Mouse (Mus musculus) cerebellum, postnatal 4 days (tissue): ENCODE data around the gene Nxph3.
A peak's percentile ranks its signal among the peaks of the same experiment; 100 is the strongest.

Experiments
- DNase-seq, 2 experiments: peaks; one replicate each; pipeline ENCODE4 v3.0.0; 2022; ENCODE audit warnings: low spot score in 2 of 2, mixed read lengths in 1 of 2

Nxph3 gene

GRCm38 (mm10) chr11:95514298-95514861 lies at the start of gene Nxph3:
Gene Nxph3, minus strand, starts transcription at chr11:95514570.
- DNase-seq: peak in 1 of 2 experiments; percentile 75

DNA sequence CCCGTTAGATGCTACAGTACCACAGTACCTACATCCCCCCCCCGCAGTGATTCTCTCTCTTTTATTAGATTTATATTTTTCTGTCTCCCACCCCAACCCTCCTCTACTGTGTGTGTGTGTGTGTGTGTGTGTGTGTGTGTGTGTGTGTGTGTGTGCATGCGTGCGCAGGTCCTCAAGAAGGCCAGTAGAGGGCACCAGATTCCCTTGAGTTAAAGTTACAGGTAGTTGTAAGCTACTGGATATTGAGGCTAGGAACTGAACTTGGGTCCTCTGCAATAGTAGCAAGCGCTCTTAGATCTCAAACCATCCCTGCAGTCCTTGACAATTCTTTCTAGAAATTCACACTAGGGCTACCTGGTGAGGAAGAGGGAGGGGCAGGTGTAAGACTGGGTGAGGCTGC lies 49.5 kb upstream of the Nxph3 start:
- DNase-seq: no peak

- peak in 1 of 2 experiments; percentile 37 for DNase-seq
These were observed 46.4 kb upstream of the Nxph3 start for GRCm38 (mm10) chr11:95560773-95561172.

DNA sequence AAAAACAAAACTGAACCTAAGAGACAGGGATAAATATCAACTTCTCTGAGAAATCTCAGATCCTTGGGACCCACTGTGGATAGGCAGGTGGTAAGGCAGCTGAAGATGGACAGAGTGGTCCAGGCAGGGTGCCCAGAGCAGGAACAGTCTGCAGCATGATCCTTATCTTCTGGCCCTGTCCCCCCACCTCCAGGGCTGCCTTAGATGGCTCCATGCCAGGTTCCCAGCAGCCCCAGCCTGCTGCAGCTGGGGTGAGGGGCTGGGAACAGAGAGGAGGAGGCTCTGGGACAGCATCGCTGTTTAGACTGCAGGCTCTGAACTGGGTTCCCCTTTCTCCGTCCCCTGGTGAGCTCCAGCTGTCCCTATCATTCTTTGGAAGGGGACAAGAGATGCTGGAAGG lies 45.4 kb upstream of the Nxph3 start:
- DNase-seq: peak in 1 of 2 experiments; percentile 66

GRCm38 (mm10) chr11:95557719-95558118 lies 43.3 kb upstream of the Nxph3 start:
- DNase-seq: peak in 1 of 2 experiments; percentile 53

DNA sequence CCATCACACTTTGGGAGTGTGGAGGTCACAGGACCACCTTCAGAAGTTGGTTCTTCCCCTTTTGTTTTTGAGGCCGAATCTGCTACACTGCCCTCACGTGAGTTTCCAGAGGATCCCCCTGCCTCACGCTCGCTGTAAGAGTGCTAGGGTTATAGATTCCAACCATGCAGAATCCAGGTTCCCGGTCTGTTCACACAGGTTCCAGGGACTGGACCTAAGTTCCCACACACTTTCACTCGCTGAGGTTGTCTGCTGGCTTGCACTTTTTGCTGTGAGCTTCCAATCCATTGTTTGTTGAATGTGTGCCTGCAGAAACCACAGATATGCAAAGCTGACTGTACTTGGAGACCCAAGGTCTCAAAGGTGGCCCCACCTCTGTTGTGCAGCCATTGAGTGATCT lies 42.7 kb upstream of the Nxph3 start:
- DNase-seq: peak in 1 of 2 experiments; percentile 0

DNA sequence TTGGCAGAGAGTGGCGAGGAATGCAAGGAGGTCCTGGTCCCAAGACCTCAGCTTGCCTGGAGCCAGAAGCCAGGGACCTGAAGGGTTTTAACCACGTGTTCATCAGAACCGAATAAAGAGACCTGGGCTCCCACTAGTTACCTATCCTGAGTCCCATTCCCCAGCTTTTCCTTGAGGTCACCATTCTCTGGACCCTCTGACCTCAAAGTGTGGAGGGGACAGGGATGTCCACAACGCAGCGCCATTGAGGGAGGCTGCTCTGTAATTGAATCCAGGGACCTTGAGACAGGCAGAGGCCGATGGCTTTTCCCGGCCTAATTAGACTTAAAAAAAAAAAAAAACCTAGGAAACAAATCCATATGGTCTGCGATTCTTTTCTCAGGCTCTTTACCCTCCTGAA lies 40.9 kb upstream of the Nxph3 start:
- no peak for DNase-seq

GRCm38 (mm10) chr11:95550301-95551021 lies 36.1 kb upstream of the Nxph3 start:
- no peak for DNase-seq

DNA sequence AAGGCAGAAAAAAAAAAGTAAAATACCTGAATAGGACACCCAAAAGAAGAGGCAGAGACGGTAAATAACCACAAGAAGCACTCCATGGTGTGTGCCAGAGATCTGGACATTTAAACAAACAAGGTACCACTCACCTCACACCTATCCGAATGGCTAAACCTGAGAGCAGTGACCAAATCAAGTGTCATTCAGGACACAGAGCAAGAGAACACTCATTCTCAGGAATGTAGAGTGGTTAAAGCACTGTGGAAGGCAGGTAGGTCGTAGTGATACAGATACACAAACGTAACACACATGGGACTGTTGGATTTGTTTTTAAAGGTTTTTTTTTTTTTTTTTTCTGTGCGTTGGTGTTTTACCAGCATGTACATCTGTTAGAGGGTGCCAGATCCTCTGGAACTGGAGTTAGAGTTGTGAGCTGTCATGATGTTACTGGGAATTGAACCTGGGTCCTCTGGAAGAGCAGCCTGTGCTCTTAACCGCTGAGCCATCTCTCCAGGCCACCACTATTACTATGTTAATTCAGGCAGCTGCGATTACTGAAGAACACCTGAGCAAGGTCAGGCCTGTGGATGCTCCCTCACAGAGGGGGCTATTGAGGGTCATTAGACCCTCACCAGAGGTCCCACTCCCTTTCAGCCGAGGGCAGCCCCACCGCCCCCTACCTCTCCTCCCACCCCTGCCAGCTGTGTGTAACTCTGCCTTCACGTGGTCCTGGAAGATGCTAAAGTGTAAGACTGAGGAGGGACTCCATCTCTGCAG lies 31.8 kb upstream of the Nxph3 start:
- no peak for DNase-seq

GRCm38 (mm10) chr11:95544546-95545327 lies 30.4 kb upstream of the Nxph3 start:
- DNase-seq: no peak

GRCm38 (mm10) chr11:95540637-95541385 lies 26.4 kb upstream of the Nxph3 start:
- DNase-seq: no peak

DNA sequence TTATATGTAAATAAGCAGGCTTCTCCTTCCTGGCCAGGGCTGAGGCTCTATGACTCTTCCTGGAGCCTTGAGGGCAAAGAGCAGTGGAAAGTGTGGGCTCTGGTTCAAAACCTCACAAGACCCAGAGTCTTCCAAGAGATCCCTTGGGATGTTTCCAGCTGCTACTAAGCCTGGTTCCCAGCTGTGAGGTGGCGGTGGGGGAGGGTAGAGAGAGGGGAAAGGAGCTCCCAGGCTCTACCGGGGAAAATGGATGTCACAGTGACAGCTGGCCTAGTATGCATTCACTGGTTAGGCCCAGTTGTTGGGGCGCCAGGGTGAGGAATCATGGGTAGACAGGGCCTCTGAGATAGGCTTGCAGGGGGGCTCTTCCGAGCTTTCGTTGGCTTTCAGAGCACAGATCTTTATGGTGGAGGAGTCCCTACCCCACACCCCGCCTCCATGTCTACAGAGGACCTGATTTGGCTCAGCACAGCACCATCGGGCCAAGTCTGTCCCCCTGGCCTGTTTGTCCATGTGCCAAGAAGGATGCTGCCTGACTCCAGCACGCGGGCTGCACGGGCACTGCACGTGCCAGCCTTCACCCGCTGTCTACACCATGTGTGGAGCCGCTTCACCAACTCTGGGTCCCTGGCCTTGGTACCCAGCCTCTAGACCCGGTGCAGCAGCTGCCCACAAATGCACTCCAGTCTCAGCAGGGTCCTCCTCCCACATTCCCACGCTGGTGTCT lies 24.2 kb upstream of the Nxph3 start:
- peak in 1 of 2 experiments; percentile 64 for DNase-seq

DNA sequence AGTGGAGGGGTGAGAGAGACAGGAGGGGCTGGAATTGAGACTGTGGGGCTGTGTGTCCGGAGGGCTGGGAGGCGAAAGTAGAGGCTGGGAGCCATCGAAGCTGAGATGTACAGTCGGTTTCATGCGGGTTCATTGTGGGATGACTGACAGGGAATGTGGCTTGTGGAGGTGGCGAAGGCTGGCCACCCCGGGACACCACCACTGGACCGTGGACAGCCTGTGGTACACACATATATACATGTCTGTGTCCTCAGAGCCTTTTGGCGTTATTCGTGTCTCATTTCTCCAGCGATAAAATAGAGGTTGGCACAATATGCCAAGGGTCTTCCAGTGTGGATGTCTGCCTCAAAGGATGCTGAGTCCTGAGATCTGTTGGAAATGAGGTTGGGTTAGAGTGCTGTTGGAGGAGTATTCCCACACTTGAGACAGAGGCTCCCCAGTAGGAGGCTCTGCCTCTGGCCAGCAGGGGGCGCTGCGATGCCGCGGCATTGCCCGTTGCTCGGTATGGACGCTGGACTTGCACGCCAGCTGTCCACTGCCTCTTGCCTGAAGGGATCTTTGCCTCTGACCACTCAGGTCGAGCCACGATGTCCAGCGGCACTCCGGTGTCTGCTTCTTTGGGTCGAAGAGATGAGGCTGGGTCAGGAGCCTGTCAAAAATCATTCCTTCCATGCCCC lies 19.3 kb upstream of the Nxph3 start:
- DNase-seq: peak; percentile 97 to 98

- no peak for DNase-seq
These were observed 18.1 kb upstream of the Nxph3 start for GRCm38 (mm10) chr11:95532353-95533072.

- no peak for DNase-seq
These were observed 13.9 kb upstream of the Nxph3 start for GRCm38 (mm10) chr11:95528231-95528630.

DNA sequence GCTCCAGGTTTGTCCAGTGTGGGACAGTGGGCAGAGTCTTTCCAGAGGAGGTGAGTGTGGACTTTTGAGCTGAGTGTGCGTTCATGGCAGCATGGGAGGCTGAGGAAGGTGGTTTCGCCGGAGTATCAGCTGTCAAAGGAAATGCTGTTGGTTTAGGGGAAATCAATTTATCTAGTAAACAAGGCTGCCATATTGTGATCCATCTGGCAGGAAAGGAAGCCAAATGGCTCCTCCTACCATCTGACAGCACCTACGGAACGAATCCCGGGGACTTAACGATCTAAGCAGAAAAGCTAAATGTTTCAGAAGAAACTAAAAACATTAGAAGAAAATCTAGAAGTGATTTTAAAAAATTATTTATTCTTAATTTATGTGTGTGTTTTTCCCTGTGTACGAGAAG lies 12.9 kb upstream of the Nxph3 start:
- DNase-seq: no peak

- DNase-seq: peak; percentile 58 to 88
These were observed 7.2 kb upstream of the Nxph3 start for GRCm38 (mm10) chr11:95521563-95521962.

GRCm38 (mm10) chr11:95520456-95521072 lies 6.2 kb upstream of the Nxph3 start:
- DNase-seq: peak; percentile 82 to 97

DNA sequence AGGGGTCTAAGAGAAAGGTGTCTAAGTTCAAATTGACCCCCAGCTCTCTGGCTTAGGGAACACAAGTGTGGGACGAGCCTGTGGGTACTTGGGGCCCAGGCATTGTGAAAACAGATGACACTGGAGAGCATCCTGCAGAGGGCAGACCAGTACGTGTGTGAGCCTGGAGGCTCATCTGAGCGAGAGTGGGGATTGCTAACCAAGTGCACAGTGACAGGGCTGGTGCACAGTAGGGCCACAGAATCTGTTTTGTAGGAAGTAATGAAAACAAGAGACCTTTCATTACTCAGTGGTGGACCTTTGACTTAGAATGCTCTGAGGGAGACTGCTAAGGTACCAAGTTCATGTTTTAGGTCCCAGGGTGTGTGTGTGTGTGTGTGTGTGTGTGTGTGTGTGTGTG lies 5.6 kb upstream of the Nxph3 start:
- no peak for DNase-seq
